Mouse (Mus musculus) CH12.LX (cell line): ENCODE measurements at regions not wholly inside any gene's neighbourhood (a gene's known extent, or its start where the extent isn't known, plus 50 kb on each side); places are given as distances from the start of the nearest gene placed in this dataset.

Experiments used
- DNase-seq: peaks from one replicate; pipeline ENCODE4 v3.0.0-alpha.2; 2013; ENCODE audit errors: extremely low read depth
- H3K27ac ChIP-seq: 2 replicates; pipeline ENCODE4 v1.5.1; 2012; ENCODE audit warnings: low read depth, mild to moderate bottlenecking, control low read depth, moderate library complexity; ENCODE audit not compliant: insufficient read depth
- H3K27me3 ChIP-seq: replicated peaks from 2 replicates; pipeline ENCODE3; 2012; ENCODE audit warnings: inconsistent platforms
- H3K36me3 ChIP-seq, 2 experiments: replicated peaks in 1 of 2; 2 replicates each; pipeline versions ENCODE3 to v1.6.1; 2012; ENCODE audit warnings: inconsistent platforms in 1 of 2, low read length in 1 of 2, mild to moderate bottlenecking in 1 of 2, mixed read lengths in 1 of 2, moderate library complexity in 1 of 2; ENCODE audit not compliant: control insufficient read depth in 1 of 2, insufficient read depth in 1 of 2
- H3K4me1 ChIP-seq, 2 experiments: 2 replicates each; pipeline ENCODE4 v1.6.1; 2012; ENCODE audit warnings: inconsistent platforms in 1 of 2, moderate library complexity in 1 of 2; ENCODE audit not compliant: insufficient read depth in 2 of 2, control insufficient read depth in 1 of 2
- H3K4me2 ChIP-seq: 2 replicates; pipeline ENCODE4 v1.6.1; 2012; ENCODE audit warnings: low read depth, mild to moderate bottlenecking, control low read depth; ENCODE audit not compliant: poor library complexity, insufficient read depth, severe bottlenecking
- H3K4me3 ChIP-seq, 3 experiments: fragments of 150-350 bp in 1 of 3; sonication (generic) in 1 of 3; replicated peaks in 1 of 3; 2 replicates each; pipeline versions ENCODE3 to v1.5.1; 2011 to 2012; ENCODE audit warnings: low read depth in 2 of 3, low read length in 2 of 3, mild to moderate bottlenecking in 2 of 3, moderate library complexity in 2 of 3, control low read depth in 1 of 3, improper control_type of control experiment in 1 of 3, inconsistent platforms in 1 of 3, mixed read lengths in 1 of 3; ENCODE audit not compliant: poor library complexity in 1 of 3
- H3K79me2 ChIP-seq: replicated peaks from 2 replicates; pipeline ENCODE4 v1.6.1; 2012; ENCODE audit warnings: mild to moderate bottlenecking, moderate library complexity; ENCODE audit not compliant: control insufficient read depth, poor library complexity, insufficient read depth, severe bottlenecking; ENCODE audit errors: extremely low read depth
- H3K9ac ChIP-seq: 2 replicates; pipeline ENCODE4 v1.6.1; 2012; ENCODE audit warnings: low read depth, mild to moderate bottlenecking, control low read depth, moderate library complexity; ENCODE audit not compliant: insufficient read depth
- H3K9me3 ChIP-seq: replicated peaks from 2 replicates; pipeline ENCODE3; 2012; ENCODE audit warnings: low read length, inconsistent platforms, mixed read lengths
- CTCF ChIP-seq, 2 experiments: IDR thresholded peaks in 1 of 2; conservative IDR thresholded peaks in 1 of 2; 2 replicates each; pipeline ENCODE4 v1.5.1; 2011 to 2012; ENCODE audit warnings: low read depth in 2 of 2, low read length in 2 of 2, improper control_type of control experiment in 1 of 2, inconsistent platforms in 1 of 2, mild to moderate bottlenecking in 1 of 2, moderate library complexity in 1 of 2
- ELF1 ChIP-seq: IDR thresholded peaks from 2 replicates; pipeline ENCODE4 v1.6.1; 2014; ENCODE audit warnings: low read depth, mild to moderate bottlenecking, inconsistent platforms, low read length, improper control_type of control experiment
- EP300 ChIP-seq: IDR thresholded peaks from 2 replicates; pipeline ENCODE4 v1.6.1; 2011; ENCODE audit warnings: low read length, improper control_type of control experiment
- ETS1 ChIP-seq: conservative IDR thresholded peaks from 2 replicates; pipeline ENCODE4 v1.6.1; 2012; ENCODE audit warnings: low read depth, mild to moderate bottlenecking, inconsistent platforms, low read length, improper control_type of control experiment, moderate library complexity
- GABPA ChIP-seq: IDR thresholded peaks from 2 replicates; pipeline ENCODE4 v1.6.1; 2012; ENCODE audit warnings: low read depth, low read length, improper control_type of control experiment, inconsistent platforms; ENCODE audit not compliant: insufficient replicate concordance
- HCFC1 ChIP-seq: IDR thresholded peaks from 2 replicates; pipeline ENCODE4 v1.6.1; 2012; ENCODE audit warnings: low read depth, mild to moderate bottlenecking, inconsistent platforms, low read length, improper control_type of control experiment
- IRF4 ChIP-seq: IDR thresholded peaks from 2 replicates; pipeline ENCODE4 v1.6.1; 2014; ENCODE audit warnings: low read depth, mild to moderate bottlenecking, inconsistent platforms, low read length, improper control_type of control experiment
- JUND ChIP-seq: conservative IDR thresholded peaks from 2 replicates; pipeline ENCODE4 v1.6.1; 2011; ENCODE audit warnings: low read depth, low read length, improper control_type of control experiment
- KAT2A ChIP-seq: IDR thresholded peaks from 2 replicates; pipeline ENCODE4 v1.6.1; 2012; ENCODE audit warnings: low read length, improper control_type of control experiment, inconsistent platforms; ENCODE audit not compliant: insufficient replicate concordance
- MAFK ChIP-seq: IDR thresholded peaks from 2 replicates; pipeline ENCODE4 v1.6.1; 2011; ENCODE audit warnings: low read length, improper control_type of control experiment; ENCODE audit not compliant: insufficient replicate concordance
- MAZ ChIP-seq: IDR thresholded peaks from 2 replicates; pipeline ENCODE4 v1.6.1; 2012; ENCODE audit warnings: low read depth, mild to moderate bottlenecking, inconsistent platforms, low read length, improper control_type of control experiment, moderate library complexity
- MEF2A ChIP-seq: IDR thresholded peaks from 2 replicates; pipeline ENCODE4 v1.6.1; 2014; ENCODE audit warnings: low read depth, mild to moderate bottlenecking, inconsistent platforms, low read length, improper control_type of control experiment, borderline replicate concordance
- MXI1 ChIP-seq: IDR thresholded peaks from 2 replicates; pipeline ENCODE4 v1.6.1; 2011; ENCODE audit warnings: mild to moderate bottlenecking, low read depth, low read length, improper control_type of control experiment
- MYC ChIP-seq: IDR thresholded peaks from 2 replicates; pipeline ENCODE4 v1.6.1; 2011; ENCODE audit warnings: low read depth, mild to moderate bottlenecking, improper control_type of control experiment, low read length
- POLR2A ChIP-seq: IDR thresholded peaks from 2 replicates; pipeline ENCODE4 v1.6.1; 2011; ENCODE audit warnings: low read depth, mild to moderate bottlenecking, improper control_type of control experiment, low read length
- POLR2AphosphoS2 ChIP-seq: IDR thresholded peaks from 2 replicates; pipeline ENCODE4 v1.6.1; 2011; ENCODE audit warnings: low read depth, low read length, improper control_type of control experiment
- RAD21 ChIP-seq: IDR thresholded peaks from 2 replicates; pipeline ENCODE4 v1.6.1; 2011; ENCODE audit warnings: low read depth, mild to moderate bottlenecking, low read length, improper control_type of control experiment, moderate library complexity
- RCOR1 ChIP-seq: conservative IDR thresholded peaks from 2 replicates; pipeline ENCODE4 v1.6.1; 2012; ENCODE audit warnings: low read depth, mild to moderate bottlenecking, inconsistent platforms, low read length, improper control_type of control experiment
- TBP ChIP-seq: conservative IDR thresholded peaks from 2 replicates; pipeline ENCODE4 v1.6.1; 2011; ENCODE audit warnings: low read depth, low read length, improper control_type of control experiment
- UBTF ChIP-seq: IDR thresholded peaks from 2 replicates; pipeline ENCODE4 v1.6.1; 2012; ENCODE audit warnings: low read depth, mild to moderate bottlenecking, inconsistent platforms, low read length, improper control_type of control experiment, moderate library complexity
- USF2 ChIP-seq: conservative IDR thresholded peaks from 2 replicates; pipeline ENCODE4 v1.6.1; 2011; ENCODE audit warnings: low read depth, low read length, improper control_type of control experiment
- ZKSCAN1 ChIP-seq: IDR thresholded peaks from 2 replicates; pipeline ENCODE4 v1.6.1; 2012; ENCODE audit warnings: low read depth, inconsistent platforms, low read length, improper control_type of control experiment, borderline replicate concordance
- dilution Hi-C: fragments of 300-500 bp; cut with MboI; formaldehyde crosslinking; loops from 2 replicates; pipeline ENCODE4 v1.14.3; 2020; ENCODE audit warnings: low sequenced_read_pairs; ENCODE audit not compliant: extremely low pct_unique_long_range_greater_than_20kb, extremely low pct_ligation_motif_present
- in situ Hi-C: fragments of 300-500 bp; cut with MboI; formaldehyde crosslinking; loops from 3 replicates; pipeline ENCODE4 v1.14.3; 2019; ENCODE audit warnings: low sequenced_read_pairs, low pct_ligation_motif_present, low pct_unique_long_range_greater_than_20kb, mixed read lengths

DNA sequence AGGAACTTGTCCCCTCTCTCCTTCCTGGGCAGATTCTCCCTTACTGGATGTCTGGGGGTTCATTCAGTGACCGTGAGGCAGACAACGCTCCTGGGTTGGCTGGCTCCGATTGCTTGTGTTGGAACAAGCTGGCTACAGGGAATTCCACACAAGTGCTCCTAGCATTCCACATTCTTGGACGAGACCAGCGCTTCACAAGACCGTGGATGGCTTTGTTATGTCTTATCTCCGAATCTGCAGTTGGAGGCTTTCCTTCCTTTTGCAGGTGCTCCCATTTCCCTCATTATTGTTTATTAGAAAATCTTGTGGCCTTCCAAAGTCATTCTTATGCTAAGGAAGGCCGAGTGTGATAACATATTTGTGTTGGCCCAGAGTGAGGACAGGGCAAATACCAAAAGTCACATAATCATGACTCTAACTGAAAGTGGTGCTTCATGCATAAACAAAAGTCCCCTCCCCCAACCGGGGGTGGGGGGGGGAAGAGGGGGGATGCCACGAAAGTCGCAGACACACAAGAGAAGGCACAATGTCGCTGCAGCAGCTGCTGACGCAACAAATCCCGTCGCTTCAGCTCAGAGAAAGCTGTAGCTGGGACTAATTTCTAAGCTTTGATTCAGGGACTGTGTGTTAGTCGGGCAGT is 61.7 kb upstream of the Gm15217 start:
- Histone ChIP-seq H3K9me3 (no peaks in the 10 kb centered on the region), H3K79me2 (no peaks in the 10 kb centered on the region), H3K4me1 (peaks cover 6 to 15% of the 10 kb centered on the region in 2 experiments; a peak in 3 of 4 replicates), H3K27ac (no peak overlapping the region), H3K4me3 (no peak overlapping the region), H3K4me2 (no peak overlapping the region), H3K9ac (no peak overlapping the region), H3K27me3 (no peaks in the 10 kb centered on the region), H3K36me3 (no peaks in the 10 kb centered on the region)
- in situ Hi-C loops = no loop called here
- TF ChIP-seq KAT2A = no peak
- no peak for TF ChIP-seq ZKSCAN1
- TF ChIP-seq UBTF = no peak
- TF ChIP-seq TBP = no peak
- 0 out of 2 replicates have a peak, but pooled peaks have one; percentile 38 for TF ChIP-seq MAZ
- TF ChIP-seq CTCF (conservative IDR thresholded peaks at IDR 0.05 in 1 of 2, IDR thresholded peaks at IDR 0.05 in 1 of 2; ENCODE audit: low read depth in 2 of 2, low read length in 2 of 2) = no peak
- TF ChIP-seq IRF4 = peak; percentile 25; the same call in 1 of the 2 replicates
- no peak for TF ChIP-seq RAD21
- TF ChIP-seq ELF1 = no peak
- no peak for DNase-seq
- dilution Hi-C loops = no loop called here

DNA sequence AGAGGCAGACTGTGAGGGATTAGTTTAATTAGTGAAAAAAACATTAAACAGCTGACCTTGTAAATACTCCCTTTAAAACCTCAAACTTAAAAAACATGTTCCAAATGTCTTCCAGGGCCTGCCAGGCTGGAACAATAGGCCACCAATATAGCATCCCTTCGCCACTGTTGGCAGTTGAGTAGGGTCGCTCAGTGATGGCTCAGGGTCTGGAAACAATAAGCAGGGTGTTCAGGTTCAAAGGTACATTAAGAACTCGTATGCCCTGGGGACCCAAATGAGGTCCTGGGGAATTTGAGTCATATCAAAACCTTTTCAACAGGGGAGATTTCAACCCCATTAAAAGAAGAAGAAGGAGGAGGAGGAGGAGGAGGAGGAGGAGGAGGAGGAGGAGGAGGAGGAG is 51.1 kb upstream of the Gm15217 start:
- Histone ChIP-seq H3K4me3 (no peak overlapping the region), H3K27ac (no peak overlapping the region), H3K79me2 (no peaks in the 10 kb centered on the region), H3K27me3 (no peaks in the 10 kb centered on the region), H3K9me3 (no peaks in the 10 kb centered on the region), H3K4me1 (peaks cover 0 to 3% of the 10 kb centered on the region in 2 experiments; a peak in 1 of 4 replicates), H3K36me3 (no peaks in the 10 kb centered on the region), H3K4me2 (no peak overlapping the region), H3K9ac (no peak overlapping the region)
- dilution Hi-C loops (no loop called here), in situ Hi-C loops (no loop called here)
- TF ChIP-seq JUND (no peak), USF2 (no peak), POLR2AphosphoS2 (no peak), RCOR1 (no peak), POLR2A (no peak), HCFC1 (no peak), MYC (no peak), EP300 (no peak), KAT2A (no peak), MAZ (no peak), TBP (no peak), ELF1 (no peak), MAFK (no peak), MXI1 (no peak), GABPA (no peak), MEF2A (no peak), ETS1 (no peak)
- DNase-seq = no peak
